Mouse (Mus musculus) layer of hippocampus, adult 9-11 months (tissue): ENCODE results near the gene Sfi1.
"Not testable (repeated sequence)": the region's sequence is repeated elsewhere in the genome, so short reads cannot be mapped to it uniquely, and the experiment has no call there.

Experiments used
- DNase-seq: peaks from one replicate; pipeline ENCODE4 v3.0.0; 2022

Gene Sfi1

GRCm38 (mm10) chr11:3101072-3101874, 92.0 kb downstream of the Sfi1 start:
- DNase-seq = no peak

GRCm38 (mm10) chr11:3100066-3100645, 93.1 kb downstream of the Sfi1 start:
- DNase-seq = not testable (repeated sequence)
